Mouse (Mus musculus): ENCODE measurements around the gene Mettl21c. TPM values are rescaled to one million over a fixed set of nuclear protein-coding genes. Genes with fewer than 3 reads are reported as not detected.

Gene Mettl21c
- polyA plus RNA-seq, 1 experiment from 2014 or later = 0.49 TPM

- no peak overlapping the region for H3K4me2 ChIP-seq (replicated peaks)
- no peak overlapping the region for H3K4me3 ChIP-seq (replicated peaks)
- H3K36me3 ChIP-seq = no peaks in the 10 kb centered on the region
- no peaks in the 10 kb centered on the region for H3K4me1 ChIP-seq (replicated peaks)
- H3K27ac ChIP-seq = no peak overlapping the region
- 78% methylated on average over 2 of the region's 2 CpGs for WGBS
- ATAC-seq = no peak
- H3K9me3 ChIP-seq = no peaks in the 10 kb centered on the region
- no peak overlapping the region for H3K9ac ChIP-seq
- no peaks in the 10 kb centered on the region for H3K27me3 ChIP-seq (replicated peaks)
Observed at GRCm38 (mm10) chr1:44015556-44015955, 4.3 kb downstream of the Mettl21c start.

- Histone ChIP-seq H3K4me3 (replicated peaks) (no peak overlapping the region), H3K9me3 (no peaks in the 10 kb centered on the region), H3K4me2 (replicated peaks) (no peak overlapping the region), H3K27me3 (replicated peaks) (no peaks in the 10 kb centered on the region), H3K27ac (no peak overlapping the region), H3K4me1 (replicated peaks) (no peaks in the 10 kb centered on the region), H3K9ac (no peak overlapping the region), H3K36me3 (peaks cover 10% of the 10 kb centered on the region; the same call in 1 of the 2 replicates)
- 91% methylated on average over 2 of the region's 2 CpGs for WGBS
- ATAC-seq = no peak
Observed at GRCm38 (mm10) chr1:44004513-44004912, 15.3 kb downstream of the Mettl21c start.

DNA sequence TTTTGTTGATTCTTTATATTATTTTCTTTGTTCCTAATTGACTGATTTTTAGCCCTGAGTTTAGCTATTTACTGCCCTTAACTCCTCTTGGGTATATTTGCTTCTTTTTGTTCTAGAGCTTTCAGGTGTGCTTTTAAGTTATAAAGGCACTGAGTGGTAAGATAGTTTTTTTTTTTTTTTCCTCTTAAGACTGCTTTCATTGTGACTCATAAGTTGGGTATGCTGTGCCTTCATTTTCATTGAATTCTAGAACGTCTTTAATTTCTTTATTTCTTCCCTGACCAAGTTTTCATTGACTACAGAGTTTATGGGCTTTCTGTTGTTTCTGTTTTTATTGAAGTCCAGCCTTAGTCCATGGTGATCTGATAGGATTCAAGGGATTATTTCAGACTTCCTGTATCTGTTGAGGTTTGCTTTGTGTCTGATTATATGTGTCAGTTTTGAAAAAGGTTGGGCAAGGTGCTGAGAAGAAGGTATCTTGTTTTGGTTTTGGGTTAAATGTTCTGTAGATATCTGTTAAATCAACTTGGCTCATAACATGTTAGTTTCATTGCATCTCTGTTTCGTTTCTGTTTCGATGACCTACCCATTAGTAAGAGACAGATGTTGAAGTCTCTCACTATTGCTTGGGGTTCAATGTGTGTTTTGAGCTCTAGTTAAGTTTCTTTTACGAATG lies 22.8 kb downstream of the Mettl21c start:
- ATAC-seq = no peak
- 91% methylated on average over 4 of the region's 4 CpGs for WGBS
- Histone ChIP-seq H3K27me3 (replicated peaks) (no peaks in the 10 kb centered on the region), H3K4me3 (replicated peaks) (no peak overlapping the region), H3K27ac (no peak overlapping the region), H3K9ac (no peak overlapping the region), H3K4me1 (replicated peaks) (no peaks in the 10 kb centered on the region), H3K4me2 (replicated peaks) (no peak overlapping the region), H3K9me3 (no peaks in the 10 kb centered on the region), H3K36me3 (peaks cover 16% of the 10 kb centered on the region)

GRCm38 (mm10) chr1:43971089-43971488 lies 48.7 kb downstream of the Mettl21c start:
- no peak overlapping the region for H3K27ac ChIP-seq
- ATAC-seq = peak; percentile 72

DNA sequence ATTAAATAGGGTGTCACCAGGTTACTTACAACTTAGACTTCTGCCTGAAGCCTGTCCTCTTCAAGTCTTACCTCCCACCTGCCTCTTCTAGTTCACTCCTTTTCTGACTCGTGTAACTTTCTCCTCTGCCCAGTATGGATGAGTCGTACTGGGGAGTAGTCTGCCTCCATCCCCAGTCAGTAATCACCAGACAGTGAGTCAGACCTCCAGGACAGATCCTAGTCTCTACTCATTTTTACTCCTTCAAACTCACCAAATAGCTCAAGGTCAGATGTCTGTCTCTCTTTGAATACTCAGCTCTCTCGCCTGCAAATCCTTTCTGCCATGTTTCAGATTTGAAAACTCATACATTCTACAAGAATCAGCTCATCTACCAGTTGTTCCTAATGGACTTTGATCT lies 50.5 kb downstream of the Mettl21c start:
- Histone ChIP-seq H3K4me3 (replicated peaks) (no peak overlapping the region), H3K36me3 (peaks cover 10% of the 10 kb centered on the region; the same call in 1 of the 2 replicates), H3K27me3 (replicated peaks) (no peaks in the 10 kb centered on the region), H3K4me2 (replicated peaks) (no peak overlapping the region), H3K9ac (no peak overlapping the region), H3K27ac (no peak overlapping the region), H3K9me3 (no peaks in the 10 kb centered on the region), H3K4me1 (replicated peaks) (no peaks in the 10 kb centered on the region)
- no peak for ATAC-seq
- WGBS = 87% methylated on average over 3 of the region's 3 CpGs

More at GRCm38 (mm10) chr1:43971089-43971488, 48.7 kb downstream of the Mettl21c start:
- Histone ChIP-seq H3K27me3 (replicated peaks) (no peaks in the 10 kb centered on the region), H3K9me3 (no peaks in the 10 kb centered on the region), H3K36me3 (peaks cover 10% of the 10 kb centered on the region; the same call in 1 of the 2 replicates), H3K9ac (no peak overlapping the region), H3K4me1 (replicated peaks) (no peaks in the 10 kb centered on the region), H3K4me2 (replicated peaks) (no peak overlapping the region), H3K4me3 (replicated peaks) (no peak overlapping the region)
- 59% methylated on average over 3 of the region's 3 CpGs for WGBS

GRCm38 (mm10) chr1:43966756-43967155 lies 53.1 kb downstream of the Mettl21c start:
- no peak overlapping the region for H3K4me2 ChIP-seq (replicated peaks)
- H3K36me3 ChIP-seq = peaks cover 10% of the 10 kb centered on the region; the same call in 1 of the 2 replicates
- no peak overlapping the region for H3K4me3 ChIP-seq (replicated peaks)
- no peaks in the 10 kb centered on the region for H3K9me3 ChIP-seq
- no peak overlapping the region for H3K27ac ChIP-seq
- no peaks in the 10 kb centered on the region for H3K4me1 ChIP-seq (replicated peaks)
- no peaks in the 10 kb centered on the region for H3K27me3 ChIP-seq (replicated peaks)
- WGBS = 80% methylated on average over 4 of the region's 4 CpGs
- no peak overlapping the region for H3K9ac ChIP-seq
- no peak for ATAC-seq

GRCm38 (mm10) chr1:43964381-43964780 lies 55.5 kb downstream of the Mettl21c start:
- no peak overlapping the region for H3K4me2 ChIP-seq (replicated peaks)
- H3K27ac ChIP-seq = no peak overlapping the region
- H3K36me3 ChIP-seq = peaks cover 8% of the 10 kb centered on the region; the same call in 1 of the 2 replicates
- no peaks in the 10 kb centered on the region for H3K4me1 ChIP-seq (replicated peaks)
- no peak overlapping the region for H3K9ac ChIP-seq
- no peaks in the 10 kb centered on the region for H3K27me3 ChIP-seq (replicated peaks)
- ATAC-seq = no peak
- no peaks in the 10 kb centered on the region for H3K9me3 ChIP-seq
- H3K4me3 ChIP-seq (replicated peaks) = no peak overlapping the region
- WGBS = 84% methylated on average over 4 of the region's 4 CpGs

Other genes with a start within 250 kb of the Mettl21c start
- gene Uxs1, start 192.2 kb downstream of the Mettl21c start, polyA plus RNA-seq (2015; fragmentation: Nextera tagmentation; extraction: Ambion mirVana) = 16.2 and 19.3 TPM in 2 replicates
- gene Tpp2, start 86.4 kb downstream of the Mettl21c start, polyA plus RNA-seq (2015; fragmentation: Nextera tagmentation; extraction: Ambion mirVana) = 53.8 and 59.9 TPM in 2 replicates
- gene Gm8251, start 41.9 kb upstream of the Mettl21c start, polyA plus RNA-seq (2015; fragmentation: Nextera tagmentation; extraction: Ambion mirVana) = 0.08 and 0.11 TPM in 2 replicates
- gene Tex30, start 82.4 kb upstream of the Mettl21c start, polyA plus RNA-seq (2015; fragmentation: Nextera tagmentation; extraction: Ambion mirVana) = 75.7 and 90.0 TPM in 2 replicates
- gene Kdelc1, start 98.8 kb upstream of the Mettl21c start, polyA plus RNA-seq (2015; fragmentation: Nextera tagmentation; extraction: Ambion mirVana) = 46.7 and 53.3 TPM in 2 replicates
- gene Bivm, start 98.9 kb upstream of the Mettl21c start, polyA plus RNA-seq (2015; fragmentation: Nextera tagmentation; extraction: Ambion mirVana) = 17.5 and 17.6 TPM in 2 replicates
- 14.3 and 14.8 TPM in 2 replicates for gene Ercc5, start 127.7 kb upstream of the Mettl21c start, polyA plus RNA-seq (2015; fragmentation: Nextera tagmentation; extraction: Ambion mirVana)
- gene Mettl21e, start 198.9 kb upstream of the Mettl21c start, polyA plus RNA-seq (2015; fragmentation: Nextera tagmentation; extraction: Ambion mirVana) = not detected in 2 replicates